Mouse (Mus musculus) layer of hippocampus, adult 9-11 months (tissue): ENCODE measurements around the gene Itga5.
"Not testable (repeated sequence)": the region's sequence is repeated elsewhere in the genome, so short reads cannot be mapped to it uniquely, and the experiment has no call there.

Experiments
- DNase-seq: peaks from one replicate; pipeline ENCODE4 v3.0.0; 2022

Itga5 gene

GRCm38 (mm10) chr15:103366376-103367149, at the start of gene Itga5:
Gene Itga5 (minus strand): TSS chr15:103366763.
- DNase-seq = no peak

GRCm38 (mm10) chr15:103405586-103405985, 39.0 kb upstream of the Itga5 start:
- not testable (repeated sequence) for DNase-seq

DNA sequence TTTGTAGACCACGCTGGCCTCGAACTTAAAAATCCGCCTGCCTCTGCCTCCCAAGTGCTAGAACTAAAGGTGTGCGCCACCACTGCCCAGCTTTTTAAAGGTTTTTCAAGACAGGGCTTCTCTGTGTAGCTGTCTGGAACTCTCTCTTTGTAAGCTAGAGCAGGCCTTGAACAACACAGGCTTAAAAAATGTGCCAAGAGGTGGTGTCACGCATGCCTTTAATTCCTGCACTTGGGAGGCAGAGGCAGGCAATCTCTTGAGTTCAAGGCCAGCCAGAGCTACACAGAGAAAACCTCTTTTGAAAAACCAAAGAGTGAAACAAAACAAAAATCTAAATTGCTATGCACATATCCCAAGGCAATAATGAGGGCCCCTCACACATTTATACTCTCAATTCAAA, 34.8 kb upstream of the Itga5 start:
- DNase-seq = no peak

DNA sequence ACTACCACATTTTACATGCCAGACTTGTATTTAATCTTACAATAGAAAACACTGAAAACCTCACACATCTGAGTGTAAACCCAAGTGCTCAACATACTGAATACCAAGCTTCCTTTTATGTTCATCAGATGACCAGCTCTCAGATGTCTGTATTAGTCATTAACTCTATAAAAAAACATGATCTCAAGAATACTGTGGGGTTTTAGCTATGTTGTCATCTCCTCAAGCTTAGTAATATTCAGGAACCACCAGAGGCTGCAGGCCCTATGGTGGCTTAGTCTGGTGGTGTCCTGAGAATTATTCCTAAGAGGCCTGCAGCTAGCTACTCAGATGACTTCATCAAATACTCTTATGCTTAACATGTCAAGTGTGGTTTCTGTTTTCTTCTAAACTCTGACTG, 27.0 kb upstream of the Itga5 start:
- DNase-seq = no peak

DNA sequence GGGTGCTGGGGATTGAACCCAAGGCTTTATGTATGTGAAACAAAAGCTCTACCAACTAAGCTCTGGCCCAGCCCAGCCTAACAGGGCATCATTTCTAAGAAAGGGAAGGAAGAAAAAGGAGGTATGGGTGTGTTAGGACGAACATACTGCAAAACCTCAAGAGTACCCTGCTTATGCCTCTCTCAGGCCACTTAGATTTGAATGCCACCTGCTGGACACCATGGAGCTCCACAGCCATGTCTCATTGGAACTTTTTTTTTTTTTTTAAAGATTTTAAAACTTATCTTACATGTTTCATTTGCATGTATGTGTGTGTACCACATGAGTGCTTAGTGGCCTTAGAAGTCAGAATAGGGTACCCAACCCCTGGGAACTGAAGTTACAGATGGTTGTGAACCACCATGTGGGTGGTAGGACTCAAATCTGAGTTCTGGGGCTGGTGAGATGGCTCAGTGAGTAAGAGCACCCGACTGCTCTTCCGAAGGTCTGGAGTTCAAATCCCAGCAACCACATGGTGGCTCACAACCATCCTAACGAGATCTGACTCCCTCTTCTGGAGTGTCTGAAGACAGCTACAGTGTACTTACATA, 22.1 kb upstream of the Itga5 start:
- DNase-seq = no peak

- no peak for DNase-seq
Measured at GRCm38 (mm10) chr15:103383771-103384488, 17.4 kb upstream of the Itga5 start.

- DNase-seq = no peak
Measured at GRCm38 (mm10) chr15:103382795-103383406, 16.3 kb upstream of the Itga5 start.

- peak; percentile 44 for DNase-seq
Measured at GRCm38 (mm10) chr15:103382075-103382474, 15.5 kb upstream of the Itga5 start.

DNA sequence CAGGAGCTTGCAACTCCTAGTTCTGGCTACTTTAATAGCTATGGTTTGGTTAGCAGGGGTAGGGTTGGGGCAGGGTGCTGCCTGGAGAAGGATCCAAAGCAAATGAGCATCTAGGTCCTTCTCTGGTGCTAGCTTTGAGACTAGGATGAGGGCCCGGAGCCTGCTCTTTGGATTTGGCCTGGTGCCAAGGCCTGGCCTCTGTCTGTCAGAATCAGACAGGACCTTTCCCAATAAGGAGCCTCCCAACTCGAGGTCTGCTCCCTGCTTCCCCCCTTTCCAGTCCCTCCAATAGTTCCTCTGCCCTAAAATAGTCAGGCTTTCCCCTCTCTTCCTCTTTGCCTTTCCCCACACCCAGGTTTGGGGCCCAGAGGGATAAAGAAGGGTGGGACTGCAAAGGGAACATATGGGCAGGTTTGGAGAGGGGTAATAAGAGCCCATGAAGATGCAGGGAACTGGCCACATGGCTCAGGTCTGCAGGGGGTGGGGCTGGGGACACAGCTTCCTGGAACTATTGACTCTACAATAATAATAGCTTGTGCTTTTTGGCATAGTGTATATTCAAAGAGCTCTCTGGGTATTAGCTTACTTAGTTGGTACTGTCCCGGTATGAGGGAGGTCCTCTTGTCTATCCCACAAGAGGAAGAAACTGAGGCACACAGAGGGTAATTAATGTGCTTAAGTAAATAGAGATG, 12.2 kb upstream of the Itga5 start:
- no peak for DNase-seq

DNA sequence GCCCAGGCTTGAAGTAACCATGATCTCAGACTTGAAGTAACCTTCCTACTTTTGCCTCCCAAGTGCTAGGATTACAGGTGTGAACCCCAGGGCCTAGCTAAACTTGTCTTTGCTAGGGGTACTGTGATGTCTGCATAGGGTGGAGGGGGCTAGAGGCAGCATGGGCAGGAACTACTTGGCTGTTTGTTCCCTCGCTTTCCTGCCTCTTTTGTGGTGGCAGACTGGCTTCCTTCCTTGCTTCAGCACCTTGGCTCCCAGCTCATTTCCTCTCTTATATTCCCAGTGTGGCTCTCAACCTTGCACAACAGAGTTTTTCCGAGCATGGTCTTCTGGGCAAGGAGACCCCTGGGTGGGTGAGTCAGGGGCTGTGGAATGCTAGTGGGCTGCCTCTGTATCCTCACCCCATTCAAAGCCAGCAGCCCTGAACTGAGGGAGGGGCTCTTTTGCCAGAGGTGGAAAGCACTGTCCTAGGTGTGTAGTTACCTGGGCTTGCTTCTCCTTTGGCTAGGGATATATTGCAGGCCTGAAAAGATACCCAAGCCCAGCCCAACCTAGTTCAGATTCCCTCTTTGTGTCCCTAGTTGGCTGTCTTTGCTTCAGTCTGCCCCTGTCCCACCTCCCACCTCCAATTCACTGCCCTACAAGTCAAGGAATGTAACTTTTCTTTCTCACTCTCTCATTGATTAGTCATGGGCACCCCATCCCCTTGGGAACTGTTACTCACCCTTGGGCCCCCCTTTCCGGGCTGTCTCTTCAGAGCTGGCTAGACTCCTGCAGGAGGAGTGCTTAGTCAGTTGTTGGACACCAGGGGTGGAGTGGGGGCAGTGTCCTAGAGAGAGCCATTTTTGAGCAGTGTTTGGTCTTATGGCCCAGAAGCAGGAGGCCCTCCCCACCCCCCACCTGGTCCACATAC, 11.4 kb upstream of the Itga5 start:
- no peak for DNase-seq

- DNase-seq = no peak
Measured at GRCm38 (mm10) chr15:103376837-103377269, 10.3 kb upstream of the Itga5 start.

DNA sequence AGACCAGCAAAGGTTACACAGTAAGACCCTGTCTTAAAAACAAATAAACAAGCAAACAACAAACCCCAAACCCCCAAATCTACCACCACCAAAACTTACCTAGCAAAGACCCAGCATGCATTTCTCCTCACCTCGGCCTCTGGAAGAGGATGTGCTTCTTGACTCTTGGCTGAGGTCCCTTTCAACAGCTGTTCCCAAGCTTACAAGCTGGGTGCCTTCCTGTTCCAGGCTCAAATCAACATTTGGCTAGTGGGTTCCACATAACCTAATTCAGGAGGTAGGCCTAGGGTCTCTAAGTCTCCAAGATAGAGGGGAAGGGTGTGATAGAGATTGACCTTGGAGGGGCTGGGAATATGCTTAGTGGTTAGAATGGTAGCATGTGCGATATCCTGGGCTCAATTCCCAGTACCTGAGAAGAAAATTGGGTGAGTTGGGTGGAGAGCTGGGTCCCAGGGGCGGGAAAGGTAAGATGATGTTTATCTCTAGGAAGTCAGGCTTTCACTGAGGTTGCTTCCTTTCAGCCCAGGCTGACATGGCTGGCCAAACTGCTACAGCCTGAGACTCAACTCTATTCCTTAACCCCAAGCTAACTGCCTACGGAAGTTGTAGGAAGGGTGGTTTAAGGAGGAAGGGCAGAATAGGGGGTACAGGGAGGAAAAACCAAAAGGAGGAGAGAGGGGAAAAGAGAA, 8.7 kb upstream of the Itga5 start:
- DNase-seq = no peak

- no peak for DNase-seq
Measured at GRCm38 (mm10) chr15:103372461-103372860, 5.9 kb upstream of the Itga5 start.

DNA sequence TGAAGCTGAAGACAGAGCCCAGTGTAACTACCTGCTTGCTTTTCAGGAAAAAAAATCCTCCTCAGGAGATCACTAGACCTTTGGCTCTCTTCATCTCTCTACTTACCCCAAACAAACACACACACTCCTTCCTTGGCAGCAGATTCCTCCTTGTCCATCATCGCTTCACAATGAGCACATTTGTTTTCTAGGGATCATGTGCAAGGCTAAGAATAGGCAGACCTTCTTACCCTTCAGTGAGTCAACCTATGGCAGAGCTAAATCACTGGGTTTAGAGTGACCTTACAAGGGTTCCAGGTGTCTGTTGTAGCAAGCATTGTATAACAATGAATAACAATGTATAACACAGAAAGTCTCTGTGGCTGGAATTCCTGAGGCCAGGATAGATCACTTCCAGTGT, 5.2 kb upstream of the Itga5 start:
- no peak for DNase-seq

DNA sequence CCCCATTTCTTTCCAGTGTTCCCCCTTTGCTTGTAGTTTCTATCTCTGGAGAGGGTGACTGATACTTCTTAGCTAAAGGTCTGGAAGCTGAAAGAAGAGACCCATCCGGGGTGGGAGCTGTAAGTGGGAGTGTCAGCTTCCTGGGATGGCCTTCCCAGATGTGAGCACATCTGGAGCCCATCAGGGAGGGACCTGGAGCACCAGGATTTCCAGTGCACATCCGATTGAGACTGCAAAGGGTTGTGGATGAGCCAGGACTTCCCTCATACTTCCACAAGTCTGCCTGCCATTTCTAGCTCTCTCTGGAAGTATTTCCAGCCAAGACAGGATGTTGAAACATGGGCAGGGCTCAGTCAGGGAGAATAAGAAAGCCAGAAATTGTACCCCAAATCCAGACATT, 4.6 kb upstream of the Itga5 start:
- no peak for DNase-seq

DNA sequence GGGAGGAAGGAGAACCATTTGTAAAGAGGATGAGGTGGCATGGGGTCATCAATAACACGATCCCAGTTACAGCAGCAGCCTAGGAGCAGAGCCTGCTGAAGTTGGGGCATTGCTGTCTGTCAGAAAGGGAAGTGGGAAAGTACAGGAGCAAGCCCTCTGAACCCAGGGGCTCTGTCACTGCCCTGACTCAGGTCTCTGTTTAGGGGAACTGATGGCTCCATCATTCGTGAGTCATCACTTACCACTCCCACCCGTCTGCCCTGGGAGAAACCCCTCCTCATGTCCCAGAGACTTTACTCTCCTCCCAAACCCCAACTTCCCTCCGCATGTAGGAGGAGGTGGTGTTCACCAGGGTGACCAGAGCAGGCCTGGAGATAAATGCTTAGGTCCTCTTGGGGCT, 3.9 kb upstream of the Itga5 start:
- DNase-seq = no peak

DNA sequence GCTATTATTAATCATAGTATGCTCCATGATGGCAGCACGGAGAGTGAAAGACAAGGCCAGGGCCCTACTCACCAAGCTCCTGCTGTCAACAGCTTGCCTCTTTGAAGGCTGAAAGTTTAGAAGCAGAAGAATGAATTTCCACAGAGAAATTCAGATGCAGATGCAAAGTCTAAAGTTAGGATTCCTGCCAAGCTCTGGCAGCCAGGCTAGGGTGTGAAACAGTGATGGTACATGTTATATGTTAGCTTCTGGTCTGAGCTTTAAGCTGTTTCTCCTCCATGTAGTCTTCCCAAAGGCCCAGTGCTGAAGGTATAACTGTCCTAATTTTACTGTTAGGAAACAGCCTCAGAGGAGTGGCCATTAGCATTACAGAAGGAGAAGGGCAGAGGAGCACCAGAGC, 2.6 kb upstream of the Itga5 start:
- no peak for DNase-seq

DNA sequence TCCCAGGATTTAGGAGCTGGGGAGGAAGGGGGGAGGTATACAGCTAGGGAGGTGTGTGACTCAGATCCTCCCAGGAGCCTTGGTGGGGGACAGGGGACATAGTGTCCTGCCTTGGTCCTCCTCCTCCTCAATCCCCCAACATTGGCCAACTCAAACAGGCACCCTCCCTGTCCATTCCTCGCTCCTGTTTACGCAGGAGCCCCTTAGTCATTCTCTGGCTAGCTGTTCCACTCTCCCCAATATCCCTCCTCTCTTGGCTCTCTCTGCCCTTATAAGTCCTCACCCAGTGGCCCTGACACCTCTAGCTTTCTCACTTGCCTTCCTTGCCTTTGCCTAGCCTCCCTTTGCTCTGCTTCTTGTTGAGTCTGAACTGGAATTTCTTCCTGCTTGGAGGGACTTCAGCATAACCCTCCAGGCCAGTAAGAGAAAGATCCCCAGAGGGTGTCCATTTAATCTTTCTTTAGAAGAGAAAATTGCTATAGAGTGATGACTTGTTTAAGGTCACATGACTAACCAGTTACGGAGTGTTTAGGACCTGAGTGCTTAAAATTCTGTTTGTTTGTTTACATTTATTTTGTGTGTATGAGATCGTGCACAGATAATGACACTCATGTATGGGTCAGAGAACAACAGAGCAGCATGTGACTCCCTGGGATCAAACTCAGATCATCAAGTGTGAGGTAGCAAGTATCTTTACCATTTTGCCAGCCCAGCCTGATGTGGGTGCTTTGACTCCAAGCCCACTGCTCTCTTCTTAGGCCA, 1.8 kb upstream of the Itga5 start:
- no peak for DNase-seq

DNA sequence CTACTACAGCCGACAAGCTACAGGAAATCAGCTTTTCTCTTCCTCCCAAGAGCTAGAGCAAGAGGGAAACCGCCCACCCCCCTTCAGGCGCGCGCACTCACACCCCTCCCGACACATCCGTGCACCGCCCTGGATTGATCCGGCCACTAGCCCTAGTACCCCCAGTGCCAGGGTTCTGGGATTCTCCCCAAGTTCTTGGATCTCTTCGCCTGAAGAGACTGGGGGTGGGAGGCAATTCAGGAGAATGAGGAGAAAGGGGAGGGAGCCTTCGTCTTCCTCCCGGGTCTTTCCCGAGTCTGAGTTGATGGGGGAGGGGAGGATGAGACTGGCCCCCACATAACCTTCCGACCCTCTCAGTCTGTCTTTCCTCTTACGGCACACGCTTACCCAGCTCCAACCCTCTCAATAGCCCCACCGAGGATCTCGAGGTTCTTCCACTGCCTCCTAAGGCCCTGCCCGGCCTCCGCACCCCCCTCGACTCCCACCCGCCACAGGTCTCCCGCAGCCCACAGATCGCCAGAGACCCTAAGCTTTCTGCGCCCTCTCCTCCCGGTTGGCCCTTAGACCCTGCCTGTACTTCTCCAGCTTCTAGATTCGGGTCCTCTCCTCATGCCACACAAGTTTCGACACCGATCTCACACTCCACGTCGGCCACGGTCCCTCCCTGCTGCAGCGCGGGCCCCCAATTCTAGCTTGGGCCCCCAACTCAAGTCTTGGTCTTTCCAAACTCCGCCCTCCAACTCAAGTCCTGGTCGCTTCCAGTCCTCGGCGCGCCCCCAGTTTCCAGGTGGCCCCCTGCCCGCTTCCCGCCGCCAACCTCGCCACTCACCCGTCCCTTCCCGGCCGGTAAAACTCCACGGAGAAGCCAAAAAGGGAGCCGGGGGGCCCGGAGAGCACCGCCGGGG, 840 bp downstream of the Itga5 start:
- DNase-seq = no peak
